Mouse (Mus musculus): ENCODE results near the gene Alcam.

DNA sequence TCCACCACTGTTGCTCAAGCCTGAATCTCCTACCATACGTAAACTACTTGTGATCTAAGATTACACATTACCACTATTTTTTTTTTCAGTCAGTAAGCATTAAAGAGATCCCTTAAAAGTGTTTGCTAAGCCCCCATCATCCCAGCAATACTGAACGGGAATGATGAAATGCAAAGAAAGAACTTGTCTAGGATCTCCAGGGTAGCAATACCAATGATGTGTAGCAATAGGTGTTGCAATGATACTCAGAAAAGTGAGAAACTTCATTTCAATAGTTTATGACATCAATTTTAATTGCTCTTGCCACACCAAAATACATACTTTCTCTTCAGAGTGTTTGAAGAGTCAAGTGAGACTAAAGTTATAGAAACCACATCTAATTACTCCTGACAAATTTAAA lies 81.9 kb downstream of the Alcam start:
- TF ChIP-seq POLR2A (IDR thresholded peaks at IDR 0.05; ENCODE audit: insufficient read length, low read depth) (no peak), E2F4 (IDR thresholded peaks at IDR 0.05; ENCODE audit: insufficient read depth) (no peak), MAX (IDR thresholded peaks at IDR 0.05; ENCODE audit: low read depth) (no peak), USF1 (IDR thresholded peaks at IDR 0.05; ENCODE audit: low read depth) (no peak), TCF12 (IDR thresholded peaks at IDR 0.05; ENCODE audit: insufficient read depth, poor library complexity, severe bottlenecking) (no peak), TCF3 (IDR thresholded peaks at IDR 0.05; ENCODE audit: insufficient read length, low read depth) (no peak), MYOG (IDR thresholded peaks at IDR 0.05; ENCODE audit: control insufficient read depth in 1 of 3, insufficient read depth in 1 of 3, insufficient read length in 2 of 3, low read depth in 2 of 3) (no peak), POLR2AphosphoS2 (IDR thresholded peaks at IDR 0.05; ENCODE audit: insufficient read length, low read depth) (no peak)

Measured in myocyte (in vitro differentiated cells).